Mouse (Mus musculus): ENCODE measurements around the gene Rfc2. TPM values are rescaled to one million over a fixed set of nuclear protein-coding genes. Genes with fewer than 3 reads are reported as not detected.

The Rfc2 gene
- polyA plus RNA-seq, 1 experiment from 2014 or later = 324 TPM

- H3K27ac ChIP-seq (ENCODE audit: low read depth, low read length) = no peak overlapping the region
- 99% methylated on average over 9 of the region's 9 CpGs for WGBS
- H3K9me3 ChIP-seq (ENCODE audit: control insufficient read depth, low read length) = no peaks in the 10 kb centered on the region
- ATAC-seq (ENCODE audit: insufficient read depth, low FRiP score, low TSS enrichment) (no peak), DNase-seq (ENCODE audit: low spot score) (no peak)
- peaks cover 52% of the 10 kb centered on the region for H3K36me3 ChIP-seq (ENCODE audit: control insufficient read depth, insufficient read depth, low read length)
- no peak overlapping the region for H3K4me2 ChIP-seq (ENCODE audit: low read depth)
- no peaks in the 10 kb centered on the region for H3K4me1 ChIP-seq (ENCODE audit: control insufficient read depth, insufficient read depth, low read length)
- no peaks in the 10 kb centered on the region for H3K27me3 ChIP-seq (ENCODE audit: control insufficient read depth, insufficient read depth, low read length)
- no peak overlapping the region for H3K4me3 ChIP-seq (ENCODE audit: low read depth, low read length)
- no peak overlapping the region for H3K9ac ChIP-seq (ENCODE audit: low read length)
These were observed 39.3 kb downstream of the Rfc2 start for GRCm38 (mm10) chr5:134620457-134620856.

- DNase-seq (ENCODE audit: low spot score) (no peak), ATAC-seq (ENCODE audit: insufficient read depth, low FRiP score, low TSS enrichment) (no peak)
- no peak overlapping the region for H3K27ac ChIP-seq (ENCODE audit: low read depth, low read length)
- 95% methylated on average over 16 of the region's 16 CpGs for WGBS
- no peaks in the 10 kb centered on the region for H3K4me1 ChIP-seq (ENCODE audit: control insufficient read depth, insufficient read depth, low read length)
- H3K9ac ChIP-seq (ENCODE audit: low read length) = no peak overlapping the region
- H3K36me3 ChIP-seq (ENCODE audit: control insufficient read depth, insufficient read depth, low read length) = peaks cover 56% of the 10 kb centered on the region
- H3K27me3 ChIP-seq (ENCODE audit: control insufficient read depth, insufficient read depth, low read length) = no peaks in the 10 kb centered on the region
- H3K4me3 ChIP-seq (ENCODE audit: low read depth, low read length) = no peak overlapping the region
- no peak overlapping the region for H3K4me2 ChIP-seq (ENCODE audit: low read depth)
- H3K9me3 ChIP-seq (ENCODE audit: control insufficient read depth, low read length) = no peaks in the 10 kb centered on the region
These were observed 40.0 kb downstream of the Rfc2 start for GRCm38 (mm10) chr5:134621099-134621640.

- peaks cover 61% of the 10 kb centered on the region for H3K36me3 ChIP-seq (ENCODE audit: control insufficient read depth, insufficient read depth, low read length)
- H3K9me3 ChIP-seq (ENCODE audit: control insufficient read depth, low read length) = no peaks in the 10 kb centered on the region
- no peak overlapping the region for H3K4me3 ChIP-seq (ENCODE audit: low read depth, low read length)
- H3K27me3 ChIP-seq (ENCODE audit: control insufficient read depth, insufficient read depth, low read length) = no peaks in the 10 kb centered on the region
- no peak overlapping the region for H3K27ac ChIP-seq (ENCODE audit: low read depth, low read length)
- no peak overlapping the region for H3K9ac ChIP-seq (ENCODE audit: low read length)
- ATAC-seq (ENCODE audit: insufficient read depth, low FRiP score, low TSS enrichment) (no peak), DNase-seq (ENCODE audit: low spot score) (no peak)
- 99% methylated on average over 2 of the region's 2 CpGs for WGBS
- no peaks in the 10 kb centered on the region for H3K4me1 ChIP-seq (ENCODE audit: control insufficient read depth, insufficient read depth, low read length)
- H3K4me2 ChIP-seq (ENCODE audit: low read depth) = no peak overlapping the region
These were observed 40.9 kb downstream of the Rfc2 start for GRCm38 (mm10) chr5:134622069-134622468.

- ATAC-seq (ENCODE audit: insufficient read depth, low FRiP score, low TSS enrichment) = no peak
- Histone ChIP-seq H3K4me2 (ENCODE audit: low read depth) (no peak overlapping the region), H3K9me3 (ENCODE audit: control insufficient read depth, low read length) (no peaks in the 10 kb centered on the region), H3K27me3 (ENCODE audit: control insufficient read depth, insufficient read depth, low read length) (no peaks in the 10 kb centered on the region), H3K4me3 (ENCODE audit: low read depth, low read length) (no peak overlapping the region), H3K9ac (ENCODE audit: low read length) (no peak overlapping the region), H3K36me3 (ENCODE audit: control insufficient read depth, insufficient read depth, low read length) (peaks cover 16% of the 10 kb centered on the region), H3K4me1 (ENCODE audit: control insufficient read depth, insufficient read depth, low read length) (no peaks in the 10 kb centered on the region), H3K27ac (ENCODE audit: low read depth, low read length) (no peak overlapping the region)
- 82% methylated on average over 4 of the region's 4 CpGs for WGBS
- no peak for DNase-seq (ENCODE audit: low spot score)
These were observed 48.3 kb downstream of the Rfc2 start for GRCm38 (mm10) chr5:134629508-134629907.

GRCm38 (mm10) chr5:134630835-134631234 lies 49.7 kb downstream of the Rfc2 start:
- H3K27ac ChIP-seq (ENCODE audit: low read depth, low read length) = no peak overlapping the region
- ATAC-seq (ENCODE audit: insufficient read depth, low FRiP score, low TSS enrichment) = no peak
- no peak for DNase-seq (ENCODE audit: low spot score)
- peaks cover 13% of the 10 kb centered on the region for H3K36me3 ChIP-seq (ENCODE audit: control insufficient read depth, insufficient read depth, low read length)
- H3K9ac ChIP-seq (ENCODE audit: low read length) = no peak overlapping the region
- H3K27me3 ChIP-seq (ENCODE audit: control insufficient read depth, insufficient read depth, low read length) = no peaks in the 10 kb centered on the region
- H3K4me1 ChIP-seq (ENCODE audit: control insufficient read depth, insufficient read depth, low read length) = no peaks in the 10 kb centered on the region
- no peak overlapping the region for H3K4me3 ChIP-seq (ENCODE audit: low read depth, low read length)
- H3K4me2 ChIP-seq (ENCODE audit: low read depth) = no peak overlapping the region
- no peaks in the 10 kb centered on the region for H3K9me3 ChIP-seq (ENCODE audit: control insufficient read depth, low read length)

GRCm38 (mm10) chr5:134632841-134633240 lies 51.7 kb downstream of the Rfc2 start:
- ATAC-seq (ENCODE audit: insufficient read depth, low FRiP score, low TSS enrichment) (no peak), DNase-seq (ENCODE audit: low spot score) (no peak)
- Histone ChIP-seq H3K9me3 (ENCODE audit: control insufficient read depth, low read length) (no peaks in the 10 kb centered on the region), H3K27ac (ENCODE audit: low read depth, low read length) (no peak overlapping the region), H3K27me3 (ENCODE audit: control insufficient read depth, insufficient read depth, low read length) (no peaks in the 10 kb centered on the region), H3K4me1 (ENCODE audit: control insufficient read depth, insufficient read depth, low read length) (peaks cover 1% of the 10 kb centered on the region; the same call in 1 of the 2 replicates), H3K4me3 (ENCODE audit: low read depth, low read length) (no peak overlapping the region), H3K4me2 (ENCODE audit: low read depth) (no peak overlapping the region), H3K9ac (ENCODE audit: low read length) (no peak overlapping the region), H3K36me3 (ENCODE audit: control insufficient read depth, insufficient read depth, low read length) (peaks cover 8% of the 10 kb centered on the region)
- 74% methylated on average over 2 of the region's 2 CpGs for WGBS

GRCm38 (mm10) chr5:134637820-134638367 lies 56.7 kb downstream of the Rfc2 start:
- H3K36me3 ChIP-seq (ENCODE audit: control insufficient read depth, insufficient read depth, low read length) = peaks cover 4% of the 10 kb centered on the region; the same call in 1 of the 2 replicates
- peak overlapping the region; percentile 91 for H3K9ac ChIP-seq (ENCODE audit: low read length)
- no peaks in the 10 kb centered on the region for H3K27me3 ChIP-seq (ENCODE audit: control insufficient read depth, insufficient read depth, low read length)
- H3K27ac ChIP-seq (ENCODE audit: low read depth, low read length) = no peak overlapping the region
- H3K4me2 ChIP-seq (ENCODE audit: low read depth) = peak overlapping the region; percentile 79
- no peaks in the 10 kb centered on the region for H3K9me3 ChIP-seq (ENCODE audit: control insufficient read depth, low read length)
- DNase-seq (ENCODE audit: low spot score) = no peak
- 37% methylated on average over 5 of the region's 5 CpGs for WGBS
- H3K4me3 ChIP-seq (ENCODE audit: low read depth, low read length) = peak overlapping the region; percentile 84
- ATAC-seq (ENCODE audit: insufficient read depth, low FRiP score, low TSS enrichment) = no peak
- H3K4me1 ChIP-seq (ENCODE audit: control insufficient read depth, insufficient read depth, low read length) = peaks cover 3% of the 10 kb centered on the region; the same call in 1 of the 2 replicates

GRCm38 (mm10) chr5:134638461-134639268 lies 57.5 kb downstream of the Rfc2 start:
- Histone ChIP-seq H3K4me2 (ENCODE audit: low read depth) (peak overlapping the region; percentile 79), H3K27ac (ENCODE audit: low read depth, low read length) (peak overlapping the region; percentile 87), H3K9ac (ENCODE audit: low read length) (peak overlapping the region; percentile 91), H3K36me3 (ENCODE audit: control insufficient read depth, insufficient read depth, low read length) (peaks cover 4% of the 10 kb centered on the region; the same call in 1 of the 2 replicates), H3K4me3 (ENCODE audit: low read depth, low read length) (peak overlapping the region; percentile 84), H3K27me3 (ENCODE audit: control insufficient read depth, insufficient read depth, low read length) (no peaks in the 10 kb centered on the region), H3K4me1 (ENCODE audit: control insufficient read depth, insufficient read depth, low read length) (peaks cover 3% of the 10 kb centered on the region; the same call in 1 of the 2 replicates), H3K9me3 (ENCODE audit: control insufficient read depth, low read length) (no peaks in the 10 kb centered on the region)
- WGBS = under 1% methylated on average over 73 of the region's 85 CpGs
- peak; percentile 72 for ATAC-seq (ENCODE audit: insufficient read depth, low FRiP score, low TSS enrichment)
- no peak for DNase-seq (ENCODE audit: low spot score)

Measured in neural tube, embryonic 11.5 days (tissue).